Mouse (Mus musculus) left cerebral cortex, adult 8-10 months (tissue): ENCODE measurements at regions not wholly inside any gene's neighbourhood (a gene's known extent, or its start where the extent isn't known, plus 50 kb on each side); places are given as distances from the start of the nearest gene placed in this dataset.

Source experiments
- DNase-seq, 2 experiments: peaks; one replicate each; pipeline ENCODE4 v3.0.0; 2022; ENCODE audit warnings: low spot score in 2 of 2

GRCm38 (mm10) chr11:114281041-114281695 is 214.3 kb upstream of the Sdk2 start:
- no peak for DNase-seq

- DNase-seq = no peak
These were observed 210.9 kb upstream of the Sdk2 start for GRCm38 (mm10) chr11:114277513-114278304.

GRCm38 (mm10) chr11:114270358-114271072 is 203.7 kb upstream of the Sdk2 start:
- DNase-seq = no peak

GRCm38 (mm10) chr11:114261959-114262358 is 195.1 kb upstream of the Sdk2 start:
- DNase-seq = no peak

- DNase-seq = peak in 1 of 2 experiments; percentile 41
These were observed 191.4 kb upstream of the Sdk2 start for GRCm38 (mm10) chr11:114258218-114258617.

GRCm38 (mm10) chr11:114257756-114258155 is 190.9 kb upstream of the Sdk2 start:
- DNase-seq = peak in 1 of 2 experiments; percentile 18

- no peak for DNase-seq
These were observed 190.2 kb upstream of the Sdk2 start for GRCm38 (mm10) chr11:114257061-114257460.

- no peak for DNase-seq
These were observed 187.5 kb upstream of the Sdk2 start for GRCm38 (mm10) chr11:114254344-114254743.

- DNase-seq = no peak
These were observed 184.8 kb upstream of the Sdk2 start for GRCm38 (mm10) chr11:114251614-114252013.

GRCm38 (mm10) chr11:114249215-114249614 is 182.4 kb upstream of the Sdk2 start:
- no peak for DNase-seq

- no peak for DNase-seq
These were observed 181.5 kb upstream of the Sdk2 start for GRCm38 (mm10) chr11:114248261-114248898.

- no peak for DNase-seq
These were observed 172.5 kb upstream of the Sdk2 start for GRCm38 (mm10) chr11:114239311-114239803.

- DNase-seq = no peak
These were observed 172.0 kb upstream of the Sdk2 start for GRCm38 (mm10) chr11:114238801-114239200.

- no peak for DNase-seq
These were observed 171.5 kb upstream of the Sdk2 start for GRCm38 (mm10) chr11:114238316-114238715.

GRCm38 (mm10) chr11:114234542-114234910 is 167.7 kb upstream of the Sdk2 start:
- DNase-seq = no peak

- no peak for DNase-seq
These were observed 167.0 kb upstream of the Sdk2 start for GRCm38 (mm10) chr11:114233636-114234541.

- DNase-seq = no peak
These were observed 165.0 kb upstream of the Sdk2 start for GRCm38 (mm10) chr11:114231841-114232240.

GRCm38 (mm10) chr11:114229763-114230162 is 162.9 kb upstream of the Sdk2 start:
- no peak for DNase-seq

- DNase-seq = no peak
These were observed 162.3 kb upstream of the Sdk2 start for GRCm38 (mm10) chr11:114229196-114229595.

- no peak for DNase-seq
These were observed 159.7 kb upstream of the Sdk2 start for GRCm38 (mm10) chr11:114226553-114226952.

- no peak for DNase-seq
These were observed 157.9 kb upstream of the Sdk2 start for GRCm38 (mm10) chr11:114224706-114225105.
